Mouse (Mus musculus) myocyte (in vitro differentiated cells): ENCODE measurements around the gene Hilpda. TPM values are rescaled to one million over a fixed set of nuclear protein-coding genes. Genes with fewer than 3 reads are reported as not detected.

Experiments used
- H3K27me3 ChIP-seq: one replicate; pipeline ENCODE4 v1.6.1; 2011; ENCODE audit not compliant: control insufficient read depth, insufficient read depth, insufficient read length
- H3K36me3 ChIP-seq: one replicate; pipeline ENCODE4 v1.6.1; 2011; ENCODE audit not compliant: control insufficient read depth, insufficient read depth
- H3K4me2 ChIP-seq: one replicate; pipeline ENCODE4 v1.6.1; 2011; ENCODE audit warnings: low read depth, control low read depth
- H3K4me3 ChIP-seq: one replicate; pipeline ENCODE4 v1.5.1; 2011; ENCODE audit warnings: mild to moderate bottlenecking, control low read depth, moderate library complexity
- H3K79me2 ChIP-seq: one replicate; pipeline ENCODE4 v1.6.1; 2011; ENCODE audit not compliant: control insufficient read depth, insufficient read depth
- H3ac ChIP-seq: one replicate; pipeline ENCODE4 v1.6.1; 2011; ENCODE audit not compliant: control insufficient read depth, insufficient read length
- CEBPB ChIP-seq: IDR thresholded peaks from 2 replicates; pipeline ENCODE4 v1.6.1; 2011; ENCODE audit warnings: mild to moderate bottlenecking, moderate library complexity; ENCODE audit not compliant: poor library complexity, insufficient read depth, severe bottlenecking
- E2F4 ChIP-seq: IDR thresholded peaks from one replicate; pipeline ENCODE4 v1.6.1; 2011; ENCODE audit warnings: mild to moderate bottlenecking, control low read depth, moderate library complexity; ENCODE audit not compliant: insufficient read depth
- MAX ChIP-seq: IDR thresholded peaks from one replicate; pipeline ENCODE4 v1.6.1; 2011; ENCODE audit warnings: low read depth, mild to moderate bottlenecking, control low read depth
- MYOD1 ChIP-seq, 3 experiments: IDR thresholded peaks; one replicate each; pipeline ENCODE4 v1.6.1; 2011; ENCODE audit warnings: control low read depth in 2 of 3, low read depth in 2 of 3, mild to moderate bottlenecking in 2 of 3, moderate library complexity in 1 of 3; ENCODE audit not compliant: insufficient read length in 2 of 3, control insufficient read depth in 1 of 3
- MYOG ChIP-seq, 3 experiments: IDR thresholded peaks; one replicate each; pipeline ENCODE4 v1.6.1; 2011; ENCODE audit warnings: control low read depth in 2 of 3, low read depth in 2 of 3, mild to moderate bottlenecking in 2 of 3; ENCODE audit not compliant: insufficient read length in 2 of 3, control insufficient read depth in 1 of 3, insufficient read depth in 1 of 3
- POLR2A ChIP-seq: IDR thresholded peaks from one replicate; pipeline ENCODE4 v1.6.1; 2011; ENCODE audit warnings: low read depth, mild to moderate bottlenecking, control low read depth, moderate library complexity; ENCODE audit not compliant: insufficient read length
- POLR2AphosphoS2 ChIP-seq: IDR thresholded peaks from one replicate; pipeline ENCODE4 v1.6.1; 2011; ENCODE audit warnings: low read depth, control low read depth; ENCODE audit not compliant: insufficient read length
- REST ChIP-seq: IDR thresholded peaks from one replicate; pipeline ENCODE4 v1.6.1; 2011; ENCODE audit warnings: mild to moderate bottlenecking, control low read depth, moderate library complexity; ENCODE audit not compliant: insufficient read depth, insufficient read length
- SRF ChIP-seq: IDR thresholded peaks from one replicate; pipeline ENCODE4 v1.6.1; 2011; ENCODE audit warnings: low read depth; ENCODE audit not compliant: control insufficient read depth, insufficient read length
- TCF12 ChIP-seq: IDR thresholded peaks from one replicate; pipeline ENCODE4 v1.6.1; 2011; ENCODE audit warnings: mild to moderate bottlenecking, control low read depth; ENCODE audit not compliant: poor library complexity, insufficient read depth, severe bottlenecking
- TCF3 ChIP-seq: IDR thresholded peaks from one replicate; pipeline ENCODE4 v1.6.1; 2011; ENCODE audit warnings: low read depth, control low read depth; ENCODE audit not compliant: insufficient read length
- USF1 ChIP-seq: IDR thresholded peaks from one replicate; pipeline ENCODE4 v1.6.1; 2011; ENCODE audit warnings: low read depth, mild to moderate bottlenecking, control low read depth, moderate library complexity
- polyA plus RNA-seq: library from polyadenylated mRNA; unstranded; fragments of >200 nt; fragmentation: generic; extraction: Trizol; gene quantifications from one replicate; pipeline ENCODE4 v1.2.1, GENCODE M21; 2012; ENCODE audit warnings: missing spikeins

Gene Hilpda
- polyA plus RNA-seq, 1 experiment = 15.5 TPM

GRCm38 (mm10) chr6:29232321-29232720, 40.0 kb upstream of the Hilpda start:
- Histone ChIP-seq H3K4me3 (no peak overlapping the region), H3ac (no peak overlapping the region), H3K36me3 (no peaks in the 10 kb centered on the region), H3K27me3 (peaks cover 31% of the 10 kb centered on the region), H3K79me2 (no peaks in the 10 kb centered on the region), H3K4me2 (no peak overlapping the region)
- TF ChIP-seq TCF12 (no peak), E2F4 (no peak), REST (no peak), TCF3 (no peak), CEBPB (no peak)

GRCm38 (mm10) chr6:29233710-29234109, 38.6 kb upstream of the Hilpda start:
- no peaks in the 10 kb centered on the region for H3K79me2 ChIP-seq
- H3K36me3 ChIP-seq = no peaks in the 10 kb centered on the region
- no peak overlapping the region for H3ac ChIP-seq
- TF ChIP-seq SRF (no peak), CEBPB (no peak), POLR2A (no peak), MYOG (IDR thresholded peaks at IDR 0.05; ENCODE audit: control insufficient read depth in 1 of 3, insufficient read depth in 1 of 3, insufficient read length in 2 of 3, low read depth in 2 of 3) (no peak), USF1 (no peak), TCF3 (no peak)
- H3K4me3 ChIP-seq = no peak overlapping the region
- H3K27me3 ChIP-seq = peaks cover 26% of the 10 kb centered on the region
- no peak overlapping the region for H3K4me2 ChIP-seq

- peaks cover 20% of the 10 kb centered on the region for H3K27me3 ChIP-seq
- no peak overlapping the region for H3K4me2 ChIP-seq
- H3K4me3 ChIP-seq = no peak overlapping the region
- no peak overlapping the region for H3ac ChIP-seq
- no peaks in the 10 kb centered on the region for H3K36me3 ChIP-seq
- TF ChIP-seq E2F4 (no peak), USF1 (peak; percentile 25), REST (no peak)
- H3K79me2 ChIP-seq = no peaks in the 10 kb centered on the region
Measured at GRCm38 (mm10) chr6:29234272-29234671, 38.0 kb upstream of the Hilpda start.

GRCm38 (mm10) chr6:29240806-29241205, 31.5 kb upstream of the Hilpda start:
- Histone ChIP-seq H3K79me2 (no peaks in the 10 kb centered on the region), H3K36me3 (no peaks in the 10 kb centered on the region), H3ac (no peak overlapping the region), H3K4me2 (no peak overlapping the region), H3K27me3 (no peaks in the 10 kb centered on the region), H3K4me3 (no peak overlapping the region)
- TF ChIP-seq TCF12 = no peak
- no peak for TF ChIP-seq POLR2AphosphoS2
- TF ChIP-seq POLR2A = no peak
- no peak for TF ChIP-seq CEBPB
- TF ChIP-seq USF1 = no peak
- no peak for TF ChIP-seq MYOG (IDR thresholded peaks at IDR 0.05; ENCODE audit: control insufficient read depth in 1 of 3, insufficient read depth in 1 of 3, insufficient read length in 2 of 3, low read depth in 2 of 3)

GRCm38 (mm10) chr6:29241697-29242096, 30.6 kb upstream of the Hilpda start:
- no peak overlapping the region for H3K4me2 ChIP-seq
- no peaks in the 10 kb centered on the region for H3K36me3 ChIP-seq
- H3K27me3 ChIP-seq = no peaks in the 10 kb centered on the region
- H3K4me3 ChIP-seq = no peak overlapping the region
- no peaks in the 10 kb centered on the region for H3K79me2 ChIP-seq
- no peak for TF ChIP-seq SRF
- no peak for TF ChIP-seq USF1
- TF ChIP-seq TCF12 = no peak
- TF ChIP-seq MAX = no peak
- no peak for TF ChIP-seq MYOG (IDR thresholded peaks at IDR 0.05; ENCODE audit: control insufficient read depth in 1 of 3, insufficient read depth in 1 of 3, insufficient read length in 2 of 3, low read depth in 2 of 3)
- no peak for TF ChIP-seq CEBPB
- no peak for TF ChIP-seq POLR2AphosphoS2
- no peak for TF ChIP-seq MYOD1 (IDR thresholded peaks at IDR 0.05; ENCODE audit: control insufficient read depth in 1 of 3, insufficient read length in 2 of 3, low read depth in 2 of 3)
- TF ChIP-seq POLR2A = no peak
- TF ChIP-seq E2F4 = no peak
- TF ChIP-seq TCF3 = no peak
- no peak for TF ChIP-seq REST
- no peak overlapping the region for H3ac ChIP-seq

- no peak for TF ChIP-seq MYOD1 (IDR thresholded peaks at IDR 0.05; ENCODE audit: control insufficient read depth in 1 of 3, insufficient read length in 2 of 3, low read depth in 2 of 3)
- TF ChIP-seq CEBPB = no peak
- no peak for TF ChIP-seq POLR2A
- TF ChIP-seq TCF3 = no peak
- no peak for TF ChIP-seq TCF12
- TF ChIP-seq E2F4 = no peak
- no peak for TF ChIP-seq USF1
- TF ChIP-seq MAX = no peak
- no peak for TF ChIP-seq SRF
- TF ChIP-seq POLR2AphosphoS2 = no peak
- TF ChIP-seq REST = no peak
- TF ChIP-seq MYOG (IDR thresholded peaks at IDR 0.05; ENCODE audit: control insufficient read depth in 1 of 3, insufficient read depth in 1 of 3, insufficient read length in 2 of 3, low read depth in 2 of 3) = no peak
Measured at GRCm38 (mm10) chr6:29242265-29242664, 30.0 kb upstream of the Hilpda start.

More at GRCm38 (mm10) chr6:29242265-29242664, 30.0 kb upstream of the Hilpda start:
- Histone ChIP-seq H3ac (no peak overlapping the region), H3K4me2 (no peak overlapping the region), H3K36me3 (no peaks in the 10 kb centered on the region), H3K27me3 (no peaks in the 10 kb centered on the region), H3K4me3 (no peak overlapping the region), H3K79me2 (no peaks in the 10 kb centered on the region)
